Mouse (Mus musculus): ENCODE results near the gene Mcts2. TPM values are rescaled to one million over a fixed set of nuclear protein-coding genes. Genes with fewer than 3 reads are reported as not detected.
"Not testable (repeated sequence)": the region's sequence is repeated elsewhere in the genome, so short reads cannot be mapped to it uniquely, and the experiment has no call there.

Gene Mcts2
- 10 to 100 TPM; 15.5 to 18.6 (median 18.2) TPM for total RNA-seq (2022)

GRCm38 (mm10) chr2:152686806-152687267 is at the start of gene Mcts2:
TSS of gene Mcts2 (plus strand) at chr2:152687035.
- DNase-seq (ENCODE audit: low spot score in 2 of 2): peak; percentile 76 to 95

- DNase-seq (ENCODE audit: low spot score in 2 of 2): no peak
These were observed 49.5 kb upstream of the Mcts2 start for GRCm38 (mm10) chr2:152637381-152637780.

GRCm38 (mm10) chr2:152638865-152639264 is 48.0 kb upstream of the Mcts2 start:
- no peak for DNase-seq (ENCODE audit: low spot score in 2 of 2)

- no peak for DNase-seq (ENCODE audit: low spot score in 2 of 2)
These were observed 47.3 kb upstream of the Mcts2 start for GRCm38 (mm10) chr2:152639406-152640113.

- DNase-seq (ENCODE audit: low spot score in 2 of 2): no peak
These were observed 33.8 kb upstream of the Mcts2 start for GRCm38 (mm10) chr2:152652901-152653620.

GRCm38 (mm10) chr2:152653874-152654715 is 32.7 kb upstream of the Mcts2 start:
- DNase-seq (ENCODE audit: low spot score in 2 of 2): peak; percentile 56 to 90

- DNase-seq (ENCODE audit: low spot score in 2 of 2): no peak
These were observed 29.4 kb upstream of the Mcts2 start for GRCm38 (mm10) chr2:152657398-152657797.

GRCm38 (mm10) chr2:152661163-152661562 is 25.7 kb upstream of the Mcts2 start:
- no peak for DNase-seq (ENCODE audit: low spot score in 2 of 2)

GRCm38 (mm10) chr2:152666191-152666590 is 20.6 kb upstream of the Mcts2 start:
- DNase-seq (ENCODE audit: low spot score in 2 of 2): not testable (repeated sequence)

GRCm38 (mm10) chr2:152669256-152669638 is 17.6 kb upstream of the Mcts2 start, which contains the start of gene H13:
TSS of gene H13 (plus strand) at chr2:152669461.
- DNase-seq (ENCODE audit: low spot score in 2 of 2): peak; percentile 80 to 85

GRCm38 (mm10) chr2:152669639-152670484 is 17.0 kb upstream of the Mcts2 start:
- DNase-seq (ENCODE audit: low spot score in 2 of 2): no peak

GRCm38 (mm10) chr2:152670983-152671641 is 15.7 kb upstream of the Mcts2 start:
- DNase-seq (ENCODE audit: low spot score in 2 of 2): no peak

- DNase-seq (ENCODE audit: low spot score in 2 of 2): no peak
These were observed 15.2 kb upstream of the Mcts2 start for GRCm38 (mm10) chr2:152671642-152671999.

GRCm38 (mm10) chr2:152672166-152672565 is 14.7 kb upstream of the Mcts2 start:
- DNase-seq (ENCODE audit: low spot score in 2 of 2): no peak

GRCm38 (mm10) chr2:152674148-152674547 is 12.7 kb upstream of the Mcts2 start:
- DNase-seq (ENCODE audit: low spot score in 2 of 2): no peak

- no peak for DNase-seq (ENCODE audit: low spot score in 2 of 2)
These were observed 11.5 kb upstream of the Mcts2 start for GRCm38 (mm10) chr2:152675252-152675791.

GRCm38 (mm10) chr2:152678302-152678701 is 8.5 kb upstream of the Mcts2 start:
- no peak for DNase-seq (ENCODE audit: low spot score in 2 of 2)

GRCm38 (mm10) chr2:152678925-152679324 is 7.9 kb upstream of the Mcts2 start:
- DNase-seq (ENCODE audit: low spot score in 2 of 2): no peak

GRCm38 (mm10) chr2:152679701-152680355 is 7.0 kb upstream of the Mcts2 start:
- DNase-seq (ENCODE audit: low spot score in 2 of 2): no peak

All from left cerebral cortex, adult 8-10 months (tissue).